Mouse (Mus musculus) left cerebral cortex, postnatal 36 days (tissue): Measurements from ENCODE around the gene Pygo2. TPM values are rescaled to one million over a fixed set of nuclear protein-coding genes. Genes with fewer than 3 reads are reported as not detected.
"Not testable (repeated sequence)": the region's sequence is repeated elsewhere in the genome, so short reads cannot be mapped to it uniquely, and the experiment has no call there.

Source experiments
- DNase-seq, 2 experiments: peaks; one replicate each; pipeline ENCODE4 v3.0.0; 2021 to 2022; ENCODE audit warnings: low spot score in 2 of 2, mixed read lengths in 1 of 2
- intact Hi-C: fragments of 180-260 bp; cut with DNase I; formaldehyde crosslinking; loops from one replicate; pipeline ENCODE4 v1.15.1; 2025
- total RNA-seq, 2 experiments: library from RNA; stranded (reverse); gene quantifications; 2 replicates each; pipeline ENCODE4 v1.2.3; 2021

Gene Pygo2
- total RNA-seq, 2 experiments from 2014 or later: 53.7 to 61.4 TPM

- intact Hi-C loops: no loop called here
- DNase-seq: peak; percentile 90 to 93
Measured at GRCm38 (mm10) chr3:89418170-89418860, 11.7 kb upstream of the Pygo2 start, which contains the start of the genes Cks1b and Shc1. Gene Cks1b, minus strand, starts transcription at chr3:89418383. Gene Shc1, plus strand, starts transcription at chr3:89418443.

- intact Hi-C loops: no loop called here
- no peak for DNase-seq
Measured at GRCm38 (mm10) chr3:89418861-89419250, 11.2 kb upstream of the Pygo2 start.

GRCm38 (mm10) chr3:89419571-89419970 lies 10.4 kb upstream of the Pygo2 start:
- intact Hi-C loops: no loop called here
- DNase-seq: no peak

GRCm38 (mm10) chr3:89419981-89420380 lies 10.0 kb upstream of the Pygo2 start:
- intact Hi-C loops: no loop called here
- no peak for DNase-seq

- intact Hi-C loops: no loop called here
- DNase-seq: no peak
Measured at GRCm38 (mm10) chr3:89420421-89420820, 9.6 kb upstream of the Pygo2 start.

- DNase-seq: peak; percentile 63 to 70
- intact Hi-C loops: no loop called here
Measured at GRCm38 (mm10) chr3:89421002-89421774, 8.8 kb upstream of the Pygo2 start.

- intact Hi-C loops: no loop called here
- DNase-seq: no peak
Measured at GRCm38 (mm10) chr3:89421810-89422473, 8.1 kb upstream of the Pygo2 start.

- no peak for DNase-seq
- intact Hi-C loops: no loop called here
Measured at GRCm38 (mm10) chr3:89422556-89423205, 7.3 kb upstream of the Pygo2 start.

- no peak for DNase-seq
- intact Hi-C loops: no loop called here
Measured at GRCm38 (mm10) chr3:89424416-89425140, 5.4 kb upstream of the Pygo2 start.

- intact Hi-C loops: no loop called here
- DNase-seq: no peak
Measured at GRCm38 (mm10) chr3:89425141-89425525, 4.9 kb upstream of the Pygo2 start.

- DNase-seq: no peak
- intact Hi-C loops: no loop called here
Measured at GRCm38 (mm10) chr3:89425876-89426275, 4.1 kb upstream of the Pygo2 start.

- intact Hi-C loops, DNase-seq: not testable (repeated sequence)
Measured at GRCm38 (mm10) chr3:89429021-89429420, 993 bp upstream of the Pygo2 start.

- DNase-seq: no peak
- intact Hi-C loops: no loop called here
Measured at GRCm38 (mm10) chr3:89432606-89433005, 2.6 kb downstream of the Pygo2 start.

- intact Hi-C loops: no loop called here
- DNase-seq: no peak
Measured at GRCm38 (mm10) chr3:89434532-89434931, 4.5 kb downstream of the Pygo2 start.

GRCm38 (mm10) chr3:89435041-89435440 lies 5.0 kb downstream of the Pygo2 start:
- DNase-seq: no peak
- intact Hi-C loops: no loop called here

GRCm38 (mm10) chr3:89436176-89437113 lies 6.4 kb downstream of the Pygo2 start, which contains the start of gene Pbxip1:
Gene Pbxip1, plus strand, starts transcription at chr3:89436706.
- no peak for DNase-seq
- intact Hi-C loops: no loop called here

GRCm38 (mm10) chr3:89437269-89437668 lies 7.3 kb downstream of the Pygo2 start:
- intact Hi-C loops: no loop called here
- no peak for DNase-seq

GRCm38 (mm10) chr3:89440691-89441090 lies 10.7 kb downstream of the Pygo2 start:
- intact Hi-C loops: no loop called here
- no peak for DNase-seq
